ENCODE assay signal across 8 mouse cellular contexts in the genomic region with DNA sequence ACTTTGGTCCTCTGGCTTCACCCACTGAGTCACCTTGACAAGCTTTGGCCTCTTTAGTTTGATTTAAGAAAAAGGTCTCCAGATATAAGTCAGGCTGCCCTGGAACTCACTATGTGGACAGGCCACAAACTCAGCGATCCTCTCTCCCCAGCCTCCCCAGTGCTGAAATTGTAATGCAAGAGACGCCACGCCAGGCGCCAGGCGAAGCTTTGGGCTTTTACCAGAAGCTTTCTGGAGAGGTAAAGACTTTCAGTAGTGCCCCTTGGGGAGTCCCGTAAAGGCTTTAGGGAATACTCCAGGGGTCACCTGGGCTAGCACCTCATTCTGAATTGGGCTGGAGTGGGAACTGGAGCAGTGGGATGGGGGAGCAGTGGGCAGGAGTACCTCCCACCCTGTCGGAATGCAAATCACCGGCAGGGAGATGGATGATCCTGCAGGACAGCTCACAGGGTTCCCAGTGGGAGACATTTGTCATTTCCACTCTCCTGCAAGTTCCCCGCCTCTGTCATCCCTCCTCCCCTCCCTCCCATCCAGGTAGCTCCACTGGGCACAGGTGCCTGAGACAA. TPM values are rescaled to one million over a fixed set of nuclear protein-coding genes. Genes with fewer than 3 reads are reported as not detected.
A peak's percentile ranks its signal among the peaks of the same experiment; 100 is the strongest.
DNase-seq lines count a peak whose midpoint lies in the region; ATAC-seq lines count a peak whose summit lies in the region.

No protein-coding gene starts in this region.

- H3K9me3 ChIP-seq in heart, embryonic 14.5 days (ENCODE audit: control insufficient read depth, low read length), result no peaks in the 10 kb centered on the region
- H3K9me3 ChIP-seq in forebrain, embryonic 16.5 days (ENCODE audit: control insufficient read depth, low read length), result no peaks in the 10 kb centered on the region
- no peaks in the 10 kb centered on the region for H3K9me3 ChIP-seq in midbrain, embryonic 15.5 days

- no peak for ATAC-seq in heart, embryonic 14.5 days (ENCODE audit: insufficient number of reproducible peaks, insufficient read depth, low FRiP score, low read depth)
- peak; percentile 39 for ATAC-seq in forebrain, embryonic 16.5 days
- no peak for ATAC-seq in midbrain, embryonic 15.5 days (replicated peaks)

- H3K9ac ChIP-seq in heart, embryonic 14.5 days (ENCODE audit: low read length), result peak overlapping the region; percentile 34; the same call in 1 of the 2 replicates
- peak overlapping the region; percentile 49 for H3K9ac ChIP-seq in forebrain, embryonic 16.5 days (replicated peaks; ENCODE audit: low read depth, low read length)
- peak overlapping the region; percentile 12; the same call in 1 of the 2 replicates for H3K9ac ChIP-seq in midbrain, embryonic 15.5 days

- peak overlapping the region; percentile 25 for H3K4me2 ChIP-seq in heart, embryonic 14.5 days (ENCODE audit: low read length)
- peak overlapping the region; percentile 50 for H3K4me2 ChIP-seq in forebrain, embryonic 16.5 days (ENCODE audit: low read length)
- peak overlapping the region; percentile 32 for H3K4me2 ChIP-seq in midbrain, embryonic 15.5 days

- no peak for DNase-seq in heart, postnatal 25 days (ENCODE audit: low spot score)
- DNase-seq in ZHBTc4 (ENCODE audit: low read depth, low spot score), result peak; percentile 35
- DNase-seq in ovary, postnatal 14 days (ENCODE audit: low spot score), result no peak
- no peak for DNase-seq in kidney, postnatal 36 days
- DNase-seq in embryo, embryonic 10.5 days (ENCODE audit: low spot score), result no peak

- H3K4me1 ChIP-seq in heart, embryonic 14.5 days (ENCODE audit: control insufficient read depth in 2 of 2, insufficient read depth in 2 of 2, low read length in 2 of 2), result peaks cover 8 to 9% of the 10 kb centered on the region in 2 experiments; a peak in 3 of 4 replicates
- H3K4me1 ChIP-seq in forebrain, embryonic 16.5 days (replicated peaks; ENCODE audit: control insufficient read depth, insufficient read depth, low read length), result peaks cover 36% of the 10 kb centered on the region
- peaks cover 32% of the 10 kb centered on the region for H3K4me1 ChIP-seq in midbrain, embryonic 15.5 days

- whole genome bisulfite sequencing in heart, embryonic 14.5 days, result 28% methylated on average over 9 of the region's 9 CpGs
- WGBS in forebrain, embryonic 16.5 days, result 8% methylated on average over 9 of the region's 9 CpGs
- 15% methylated on average over 9 of the region's 9 CpGs for WGBS in midbrain, embryonic 15.5 days

- no peaks in the 10 kb centered on the region for H3K36me3 ChIP-seq in heart, embryonic 14.5 days (ENCODE audit: control insufficient read depth, insufficient read depth, low read length)
- no peaks in the 10 kb centered on the region for H3K36me3 ChIP-seq in forebrain, embryonic 16.5 days (ENCODE audit: control insufficient read depth, insufficient read depth)
- no peaks in the 10 kb centered on the region for H3K36me3 ChIP-seq in midbrain, embryonic 15.5 days (replicated peaks)

- H3K27ac ChIP-seq in heart, embryonic 14.5 days (replicated peaks in 1 of 2; ENCODE audit: control insufficient read depth in 1 of 2, insufficient read depth in 1 of 2, low read depth in 2 of 2, low read length in 2 of 2), result no peak overlapping the region
- peak overlapping the region; percentile 96 for H3K27ac ChIP-seq in forebrain, embryonic 16.5 days (ENCODE audit: low read length)
- H3K27ac ChIP-seq in midbrain, embryonic 15.5 days, result peak overlapping the region; percentile 87

- peaks cover 21% of the 10 kb centered on the region for H3K27me3 ChIP-seq in heart, embryonic 14.5 days (ENCODE audit: control insufficient read depth, insufficient read depth, low read length)
- H3K27me3 ChIP-seq in forebrain, embryonic 16.5 days (replicated peaks; ENCODE audit: control insufficient read depth, insufficient read depth, low read length), result no peaks in the 10 kb centered on the region
- H3K27me3 ChIP-seq in midbrain, embryonic 15.5 days (replicated peaks), result no peaks in the 10 kb centered on the region

- intact Hi-C loops in heart, postnatal 25 days (cut with DNase I), result no loop called here

- H3K4me3 ChIP-seq in heart, embryonic 14.5 days (ENCODE audit: control insufficient read depth in 1 of 2, insufficient read depth in 1 of 2, low read depth in 1 of 2, low read length in 2 of 2), result no peak overlapping the region
- peak overlapping the region; percentile 36 for H3K4me3 ChIP-seq in forebrain, embryonic 16.5 days (replicated peaks; ENCODE audit: low read length)
- H3K4me3 ChIP-seq in midbrain, embryonic 15.5 days, result peak overlapping the region; percentile 6; the same call in 1 of the 2 replicates

RNA-seq across cellular contexts. Expression of a gene that starts 26.3 kb away (rescaled TPM):
- polyA plus RNA-seq in heart, embryonic 14.5 days (2014; fragmentation: Nextera tagmentation; extraction: Ambion mirVana), result 8.7 and 8.9 TPM in 2 replicates
- total RNA-seq in heart, postnatal 25 days (2021), result 10 to 100 TPM; 25.7 to 33.4 TPM
- polyA plus RNA-seq in forebrain, embryonic 16.5 days (2015; fragmentation: Nextera tagmentation; extraction: Ambion mirVana), result 28.0 and 29.7 TPM in 2 replicates
- polyA plus RNA-seq in midbrain, embryonic 15.5 days (2015; fragmentation: Nextera tagmentation; extraction: Ambion mirVana), result 32.5 and 35.4 TPM in 2 replicates

Comparison
In these comparisons a context has a peak if more than half of its experiments do, and no peak if none do; other contexts are left out.
1. H3K27ac ChIP-seq: peak in forebrain, embryonic 16.5 days (single experiment) and midbrain, embryonic 15.5 days (single experiment); none in heart, embryonic 14.5 days (0 of 2).
2. H3K4me3 ChIP-seq: peak in forebrain, embryonic 16.5 days (single experiment) and midbrain, embryonic 15.5 days (single experiment); none in heart, embryonic 14.5 days (0 of 2).
3. Peak in every context shown above with its lines, with median percentiles within 50 percentile points of each other: H3K4me2 ChIP-seq and H3K9ac ChIP-seq.